Mouse (Mus musculus) adrenal gland, postnatal 36 days (tissue): Measurements from ENCODE around the gene Lrmda. TPM values are rescaled to one million over a fixed set of nuclear protein-coding genes. Genes with fewer than 3 reads are reported as not detected.

Source experiments
- DNase-seq, 2 experiments: peaks; one replicate each; pipeline ENCODE4 v3.0.0; 2021; ENCODE audit warnings: mixed read lengths in 1 of 2
- long read RNA-seq, 2 experiments: library from polyadenylated mRNA; stranded (forward); transcript quantifications; one replicate each; pipeline ENCODE4 v2.0.0; 2021; ENCODE audit warnings: borderline sequencing depth in 2 of 2
- total RNA-seq, 2 experiments: library from RNA; stranded (reverse); gene quantifications; 2 replicates each; pipeline ENCODE4 v1.2.3; 2021

Gene Lrmda
- total RNA-seq = 1 to 10 TPM; 5.2 to 7.2 TPM
- long read RNA-seq, experiment 1 = 0 reads
- long read RNA-seq, experiment 2, partial matches to known transcripts = 0 of 1 reads
- long read RNA-seq, experiment 2, other reads (novel, unspliced or antisense) = 1 of 1 reads

DNA sequence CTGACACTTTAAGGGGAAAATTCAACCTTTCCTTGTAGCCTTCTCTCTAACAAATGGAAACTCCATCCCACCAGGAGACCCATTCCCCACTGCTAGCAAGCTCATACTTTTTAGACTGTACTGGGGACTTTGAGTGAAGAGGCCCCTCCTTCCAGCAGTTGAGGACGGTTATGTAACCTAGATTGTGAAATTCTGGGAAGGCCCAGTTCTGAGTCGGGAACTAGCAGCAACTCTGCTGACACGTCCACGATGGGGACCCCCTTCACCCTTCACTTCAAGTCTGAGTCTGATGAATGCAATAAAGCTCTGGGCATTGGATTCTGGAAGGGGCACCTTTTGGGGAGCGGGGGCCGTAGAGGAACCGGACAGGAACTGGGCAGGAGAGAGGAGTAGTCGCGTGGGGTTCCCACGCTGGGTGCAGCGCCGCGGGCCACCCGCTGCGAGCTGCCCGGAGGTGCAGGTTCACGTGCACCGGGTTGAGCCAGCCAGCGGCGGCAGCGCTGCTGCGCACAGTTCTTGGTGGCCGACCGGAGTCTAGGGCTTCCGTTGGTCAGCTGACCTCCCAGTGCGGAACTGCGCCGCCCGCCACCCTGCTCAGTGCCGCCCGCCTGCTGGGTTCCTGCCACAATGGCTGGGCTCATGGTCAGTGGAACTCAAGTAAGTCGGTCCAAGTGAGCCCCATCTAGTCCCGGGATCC, at the start of gene Lrmda:
TSS of gene Lrmda (plus strand) at position 461 of the 697 bp plus-strand sequence.
- DNase-seq = peak; percentile 87 to 91

DNA sequence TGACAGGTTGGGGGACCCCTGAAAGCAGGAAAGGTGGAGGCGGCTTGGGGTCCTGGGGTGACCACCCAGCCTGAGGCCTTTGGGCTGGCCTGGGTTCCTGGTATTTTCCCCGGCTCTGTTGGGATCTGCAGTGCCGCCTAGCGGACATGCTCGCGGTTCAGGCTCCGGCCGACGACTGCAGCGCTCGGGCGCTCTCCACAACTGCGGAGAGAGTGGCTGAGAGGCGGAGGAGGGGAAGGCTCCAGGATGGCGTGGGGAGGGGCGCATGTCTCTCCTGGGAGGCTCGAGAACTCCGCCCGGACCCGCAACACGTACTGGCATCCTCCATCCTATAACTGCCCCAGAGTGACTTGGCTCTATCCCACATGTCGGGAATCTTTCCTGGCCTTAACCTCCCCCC, 38.0 kb upstream of the Lrmda start:
- DNase-seq = peak; percentile 91 to 92

DNA sequence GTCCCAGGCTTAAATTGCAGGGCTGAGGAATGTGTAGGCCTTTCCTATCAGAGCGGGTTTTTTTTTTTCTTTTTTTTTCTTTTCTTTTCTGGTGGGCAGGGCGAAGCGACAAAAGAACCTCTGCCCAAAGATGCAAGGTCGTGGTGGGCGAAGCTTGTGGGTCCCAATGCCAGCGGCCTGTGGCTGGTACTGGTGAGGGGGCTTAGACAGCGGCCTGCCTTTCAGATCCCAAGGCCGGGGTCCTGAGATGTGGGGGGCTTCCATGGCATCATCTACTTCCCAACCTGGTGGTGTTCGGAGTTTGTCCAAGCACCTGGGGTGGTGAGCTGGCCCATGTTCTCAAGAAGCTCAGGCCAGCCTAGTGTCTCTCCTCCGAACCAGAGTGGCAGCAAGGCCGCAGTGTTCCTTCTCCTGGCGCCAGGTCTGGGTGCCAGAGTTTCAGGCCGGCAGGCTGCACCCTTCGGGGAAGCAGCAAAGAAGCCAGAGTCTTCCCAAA, 37.4 kb upstream of the Lrmda start:
- no peak for DNase-seq

- peak; percentile 69 to 72 for DNase-seq
Measured at GRCm38 (mm10) chr14:21982592-21983310, 36.8 kb upstream of the Lrmda start.

- DNase-seq = peak; percentile 56 to 71
Measured at GRCm38 (mm10) chr14:21983311-21983949, 36.1 kb upstream of the Lrmda start.

DNA sequence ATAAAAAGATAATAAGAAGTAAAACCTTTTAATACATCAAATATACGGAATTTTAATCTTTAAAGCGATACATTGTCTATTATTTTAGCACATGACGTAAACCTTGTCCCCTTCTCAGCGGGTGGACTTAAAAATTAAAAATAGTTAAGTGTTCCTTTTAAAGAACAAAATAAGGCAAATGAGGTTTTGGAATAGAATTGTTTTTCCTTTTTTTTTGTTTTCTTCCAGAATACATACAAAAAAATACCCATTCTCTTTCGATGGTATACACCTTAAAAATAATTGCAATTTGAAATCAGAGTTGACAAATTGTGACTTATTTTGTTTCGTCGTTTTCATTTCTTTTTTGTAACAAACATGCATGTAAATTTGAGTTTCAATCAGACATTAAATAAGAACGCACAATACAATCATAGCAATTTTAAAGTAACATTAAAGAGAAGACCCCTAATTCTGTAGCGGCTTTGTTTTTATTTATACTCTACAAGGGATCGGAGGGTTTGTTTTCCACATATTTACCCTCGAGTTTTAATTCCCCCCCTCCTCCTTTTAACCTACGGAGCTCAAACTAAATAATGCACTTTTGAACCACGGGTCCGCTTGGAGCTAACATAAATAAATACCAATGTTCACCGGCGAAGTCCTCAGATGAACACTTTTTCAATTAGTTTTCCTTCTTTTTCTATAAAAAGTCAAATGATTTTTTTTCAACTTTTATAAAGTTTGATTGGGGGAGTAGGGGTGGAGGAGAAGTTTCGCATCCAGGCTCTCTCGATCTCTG, 35.4 kb upstream of the Lrmda start:
- no peak for DNase-seq

DNA sequence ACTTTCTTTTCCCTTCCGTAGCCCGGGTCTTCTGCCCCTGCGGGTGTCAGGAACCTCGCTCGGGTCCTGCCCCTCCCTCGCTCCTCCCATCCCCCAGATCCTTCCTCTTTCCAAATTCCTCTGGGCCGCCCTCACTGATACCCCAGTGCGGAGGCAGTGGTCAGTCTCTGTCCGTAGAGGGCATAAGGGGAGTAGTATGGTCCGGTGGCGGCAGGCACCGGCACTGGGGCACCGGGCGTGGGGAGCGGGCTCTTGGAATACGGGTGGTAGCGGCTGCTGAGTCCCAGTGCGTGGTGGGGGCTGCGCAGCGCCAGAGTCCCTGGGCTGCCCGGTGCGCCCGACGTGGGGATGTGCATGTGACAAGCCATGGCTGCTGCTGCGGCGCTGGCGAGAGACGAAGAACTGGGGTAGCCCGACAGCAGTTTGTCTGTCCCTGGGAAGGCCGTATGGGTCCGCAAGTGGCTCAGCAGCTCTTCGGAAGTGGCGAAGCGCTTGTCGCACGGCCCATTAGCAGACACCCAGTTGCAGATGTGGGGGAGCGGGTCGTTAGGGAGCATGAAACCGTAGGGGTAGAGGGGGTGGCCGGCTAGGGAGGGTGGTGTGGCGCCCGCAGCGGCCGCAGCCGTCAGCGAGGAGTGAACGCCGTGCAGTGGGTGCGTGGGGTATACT, 34.6 kb upstream of the Lrmda start:
- DNase-seq = peak; percentile 56 to 70

DNA sequence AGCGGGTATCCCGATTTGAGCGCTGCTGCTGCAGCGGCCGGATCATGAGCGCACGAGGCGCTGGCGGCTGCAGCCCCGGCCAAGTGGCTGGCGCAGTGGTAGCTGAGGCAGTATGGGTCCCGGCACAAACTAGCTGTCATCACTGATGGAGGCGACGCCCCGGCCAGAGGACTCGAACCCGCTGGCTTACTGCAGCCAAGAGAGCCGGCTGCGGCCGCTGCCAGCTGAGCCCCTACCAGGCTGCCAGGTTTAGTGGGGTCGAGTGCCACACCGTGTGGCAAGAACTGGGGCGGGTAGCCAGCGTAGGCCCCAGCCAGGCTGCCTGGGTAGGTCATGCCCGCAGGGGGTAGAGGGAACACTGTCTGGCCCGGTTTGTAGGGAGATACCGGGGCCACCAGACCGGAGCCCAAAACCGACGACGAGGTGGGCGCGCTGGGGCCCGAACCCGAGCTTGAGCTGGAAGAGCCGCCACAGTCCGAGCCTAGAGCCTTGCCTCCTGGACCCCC, 34.0 kb upstream of the Lrmda start:
- peak; percentile 48 to 51 for DNase-seq

DNA sequence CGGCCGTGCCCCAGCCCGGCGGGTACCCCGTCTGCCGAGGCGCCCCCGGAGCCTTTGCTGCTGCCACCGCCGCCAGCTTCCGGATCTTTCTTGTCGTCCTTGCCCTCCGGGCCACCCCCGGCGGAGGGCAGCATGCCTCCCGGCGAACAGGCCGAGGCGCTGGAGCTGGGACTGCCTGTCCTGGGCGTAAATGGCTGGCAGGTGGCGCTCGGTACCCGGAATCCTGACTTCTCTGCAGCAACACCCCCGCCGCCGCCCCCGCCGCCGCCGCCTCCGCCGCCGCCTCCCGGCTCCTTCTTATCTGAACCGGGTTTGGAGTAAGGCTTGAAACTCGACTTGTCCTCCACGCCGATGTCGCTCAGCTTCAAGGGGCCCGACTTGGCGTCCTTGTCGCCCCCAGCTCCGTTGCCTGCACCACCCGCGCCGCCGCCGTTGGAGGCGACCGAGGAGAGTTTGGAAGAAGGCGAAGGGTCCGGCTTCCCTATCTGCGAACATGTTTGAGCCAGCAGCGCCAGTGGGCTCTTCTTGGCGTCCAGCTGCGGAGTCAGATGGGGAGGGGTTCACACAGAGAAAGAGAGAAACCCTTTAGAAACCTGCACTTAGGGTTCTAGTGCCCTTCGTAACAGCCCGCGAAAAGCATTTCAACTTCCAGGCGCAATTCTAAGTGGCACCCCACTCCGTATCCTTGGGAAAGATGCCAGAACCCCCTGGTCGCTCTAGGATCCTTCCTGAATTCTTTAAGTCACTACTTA, 33.4 kb upstream of the Lrmda start:
- peak; percentile 89 to 91 for DNase-seq

GRCm38 (mm10) chr14:21986733-21987659, 32.5 kb upstream of the Lrmda start:
- DNase-seq = peak; percentile 77 to 79

DNA sequence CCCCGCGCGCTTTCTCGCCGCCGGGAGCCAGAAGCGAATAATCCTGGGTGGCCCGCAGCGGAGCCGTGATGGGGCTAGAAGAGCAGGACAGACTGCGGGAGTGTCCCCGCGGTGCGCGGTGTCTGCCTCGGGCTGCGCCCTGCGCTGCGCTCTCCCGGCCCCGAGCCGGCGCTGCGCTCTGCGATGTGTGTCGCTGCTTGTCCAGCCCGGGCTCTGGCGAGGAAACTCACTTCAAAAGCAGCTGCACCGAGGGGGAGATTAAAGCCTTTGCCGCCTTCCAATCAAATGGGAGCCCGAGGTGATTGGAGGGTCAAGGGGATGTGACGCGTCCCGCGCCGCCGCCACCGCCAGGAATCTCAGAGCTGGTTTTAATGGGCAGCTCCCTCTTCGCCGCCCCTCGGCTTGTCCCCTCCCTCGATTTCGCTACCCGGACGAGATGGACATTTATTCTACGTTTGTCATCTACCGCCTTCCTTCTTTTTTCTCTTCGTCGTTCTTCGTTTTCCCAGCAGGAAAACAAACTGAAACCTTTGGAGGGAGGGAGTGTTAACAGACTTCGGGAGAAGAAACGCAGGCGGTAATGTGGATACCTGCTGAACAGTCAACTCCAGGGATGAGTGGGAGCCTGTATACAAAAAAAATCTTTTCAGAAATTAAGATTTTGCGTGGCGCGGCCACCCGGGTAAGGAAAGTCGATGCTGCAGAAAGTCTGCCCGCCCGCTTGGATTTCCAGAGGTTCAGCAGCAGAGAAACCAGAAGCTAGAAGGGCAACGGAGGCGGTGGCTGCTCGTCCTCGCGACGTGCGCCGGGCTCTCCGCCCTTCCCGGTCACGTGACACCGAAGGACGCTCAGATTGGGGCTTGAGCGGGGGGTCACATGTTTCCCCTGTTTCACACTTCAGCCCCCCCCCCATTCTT, 31.6 kb upstream of the Lrmda start:
- peak; percentile 97 to 99 for DNase-seq

GRCm38 (mm10) chr14:21988577-21989290, 30.8 kb upstream of the Lrmda start:
- DNase-seq = peak; percentile 54 to 57

GRCm38 (mm10) chr14:21989291-21989913, 30.1 kb upstream of the Lrmda start, which contains the start of gene Zfp503:
Gene Zfp503 (minus strand): TSS chr14:21989601.
- peak; percentile 70 to 83 for DNase-seq

GRCm38 (mm10) chr14:21990321-21991021, 29.0 kb upstream of the Lrmda start:
- DNase-seq = peak; percentile 58 to 59

DNA sequence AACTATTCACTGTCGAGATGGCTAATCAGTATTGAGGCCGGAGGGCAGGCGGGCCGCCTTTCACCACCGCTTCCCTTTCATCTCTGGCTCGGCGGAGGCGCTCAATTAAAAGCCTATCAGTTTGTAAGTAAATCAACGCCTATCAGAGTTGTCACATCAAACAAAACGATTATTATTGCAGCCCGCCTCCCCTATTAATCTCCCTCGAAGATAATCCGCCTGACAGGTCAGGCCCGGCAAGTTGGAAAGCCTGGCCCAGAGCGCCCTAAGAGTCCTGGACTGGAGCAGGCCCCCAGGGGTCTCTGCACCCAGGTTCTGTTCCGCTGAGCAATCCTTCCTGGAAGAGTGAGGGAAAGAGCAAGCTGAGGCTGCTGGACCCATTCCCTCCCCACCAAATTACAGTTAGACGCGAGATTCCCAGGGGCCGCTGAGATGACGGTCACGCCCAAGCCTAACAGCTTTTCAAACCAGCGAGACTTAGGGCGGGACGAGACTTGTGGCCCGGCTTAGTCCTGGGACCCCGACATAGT, 28.2 kb upstream of the Lrmda start:
- DNase-seq = peak; percentile 75 to 79

DNA sequence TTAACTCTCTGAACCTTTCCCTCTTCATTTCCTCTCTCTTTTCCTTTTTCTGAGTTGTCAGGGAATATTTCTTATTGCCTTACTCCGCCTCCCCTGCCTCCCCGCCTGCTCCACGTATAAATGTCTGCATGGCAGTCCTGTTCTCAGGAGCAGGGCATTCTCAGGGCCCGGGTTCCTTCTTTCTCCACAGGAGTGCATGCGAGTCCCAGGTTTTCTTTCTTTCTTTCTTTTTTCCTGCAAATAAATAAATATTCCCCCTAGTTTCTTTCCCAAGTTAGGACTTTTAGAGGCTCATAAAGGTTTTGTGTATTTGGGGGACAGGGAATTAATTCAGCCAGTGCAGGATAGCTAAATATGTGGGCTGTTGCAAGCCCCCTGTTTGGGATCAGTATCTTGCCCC, 27.7 kb upstream of the Lrmda start:
- peak; percentile 38 to 41 for DNase-seq
